In the genomic region with DNA sequence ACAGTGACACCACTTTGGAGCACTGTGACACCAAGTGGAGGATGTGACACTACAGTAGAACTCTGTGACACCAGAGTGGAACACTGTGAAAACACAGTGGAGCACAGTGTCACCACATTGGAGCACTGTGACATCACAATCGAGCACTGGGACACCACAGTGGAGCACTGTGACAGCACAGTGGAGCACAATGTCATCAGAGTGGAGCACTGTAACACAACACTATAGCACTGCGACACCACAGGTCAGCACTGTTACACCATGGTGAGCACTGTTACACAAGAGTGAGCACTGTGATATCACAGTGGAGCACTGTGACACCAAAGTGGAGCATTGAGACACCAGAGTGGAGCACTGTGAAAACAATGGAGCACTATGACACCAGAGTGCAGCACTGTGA, we compare ENCODE assay signal across 8 mouse cellular contexts.
DNase-seq lines count a peak whose midpoint lies in the region; ATAC-seq lines count a peak whose summit lies in the region.

No protein-coding gene starts in this region.

- no peaks in the 10 kb centered on the region for H3K4me1 ChIP-seq in midbrain, embryonic 11.5 days (ENCODE audit: control insufficient read depth, insufficient read depth, low read length)
- H3K4me1 ChIP-seq in midbrain, embryonic 10.5 days, result no peaks in the 10 kb centered on the region
- H3K4me1 ChIP-seq in hindbrain, embryonic 13.5 days (replicated peaks), result no peaks in the 10 kb centered on the region
- H3K4me1 ChIP-seq in lung, embryonic 16.5 days (replicated peaks; ENCODE audit: control insufficient read depth, insufficient read depth, low read length), result no peaks in the 10 kb centered on the region
- no peaks in the 10 kb centered on the region for H3K4me1 ChIP-seq in stomach, embryonic 14.5 days (ENCODE audit: control insufficient read depth, insufficient read depth, low read length)

- ATAC-seq in midbrain, embryonic 11.5 days (ENCODE audit: low FRiP score), result peak; percentile 54
- peak; percentile 61 for ATAC-seq in hindbrain, embryonic 13.5 days (ENCODE audit: low FRiP score)
- peak; percentile 53 for ATAC-seq in lung, embryonic 16.5 days (ENCODE audit: low read depth)
- ATAC-seq in stomach, embryonic 14.5 days (ENCODE audit: insufficient number of reproducible peaks, insufficient read depth, low FRiP score, low read depth), result peak; percentile 51

- H3K4me3 ChIP-seq in midbrain, embryonic 11.5 days (ENCODE audit: low read depth, low read length), result no peak overlapping the region
- no peak overlapping the region for H3K4me3 ChIP-seq in midbrain, embryonic 10.5 days
- no peak overlapping the region for H3K4me3 ChIP-seq in hindbrain, embryonic 13.5 days
- H3K4me3 ChIP-seq in lung, embryonic 16.5 days (ENCODE audit: low read length), result no peak overlapping the region
- no peak overlapping the region for H3K4me3 ChIP-seq in stomach, embryonic 14.5 days (ENCODE audit: low read depth, low read length)

- H3K27ac ChIP-seq in midbrain, embryonic 11.5 days (ENCODE audit: low read depth, low read length), result no peak overlapping the region
- no peak overlapping the region for H3K27ac ChIP-seq in midbrain, embryonic 10.5 days (replicated peaks)
- H3K27ac ChIP-seq in hindbrain, embryonic 13.5 days, result no peak overlapping the region
- H3K27ac ChIP-seq in lung, embryonic 16.5 days (ENCODE audit: low read length), result no peak overlapping the region
- H3K27ac ChIP-seq in stomach, embryonic 14.5 days (ENCODE audit: low read length), result no peak overlapping the region

- H3K9me3 ChIP-seq in midbrain, embryonic 11.5 days (ENCODE audit: control insufficient read depth, low read length), result peaks cover 83% of the 10 kb centered on the region
- peaks cover 100% of the 10 kb centered on the region for H3K9me3 ChIP-seq in midbrain, embryonic 10.5 days (replicated peaks)
- H3K9me3 ChIP-seq in hindbrain, embryonic 13.5 days, result peaks cover 98% of the 10 kb centered on the region
- H3K9me3 ChIP-seq in lung, embryonic 16.5 days (ENCODE audit: control insufficient read depth, low read length), result peaks cover 50% of the 10 kb centered on the region
- H3K9me3 ChIP-seq in stomach, embryonic 14.5 days (ENCODE audit: control insufficient read depth, low read depth, low read length), result peaks cover 64% of the 10 kb centered on the region

- 41% methylated on average over 2 of the region's 2 CpGs for WGBS in midbrain, embryonic 11.5 days
- 31% methylated on average over 2 of the region's 2 CpGs for WGBS in midbrain, embryonic 10.5 days
- 29% methylated on average over 2 of the region's 2 CpGs for WGBS in hindbrain, embryonic 13.5 days
- WGBS in lung, embryonic 16.5 days, result 34% methylated on average over 2 of the region's 2 CpGs
- 38% methylated on average over 2 of the region's 2 CpGs for WGBS in stomach, embryonic 14.5 days

- no peaks in the 10 kb centered on the region for H3K36me3 ChIP-seq in midbrain, embryonic 11.5 days (ENCODE audit: control insufficient read depth, insufficient read depth, low read length)
- no peaks in the 10 kb centered on the region for H3K36me3 ChIP-seq in midbrain, embryonic 10.5 days
- no peaks in the 10 kb centered on the region for H3K36me3 ChIP-seq in hindbrain, embryonic 13.5 days
- H3K36me3 ChIP-seq in lung, embryonic 16.5 days (ENCODE audit: control insufficient read depth, insufficient read depth, low read length), result no peaks in the 10 kb centered on the region
- no peaks in the 10 kb centered on the region for H3K36me3 ChIP-seq in stomach, embryonic 14.5 days (ENCODE audit: control insufficient read depth, insufficient read depth, low read length)

- H3K4me2 ChIP-seq in midbrain, embryonic 11.5 days, result no peak overlapping the region
- no peak overlapping the region for H3K4me2 ChIP-seq in hindbrain, embryonic 13.5 days
- H3K4me2 ChIP-seq in lung, embryonic 16.5 days (ENCODE audit: low read depth, low read length), result no peak overlapping the region
- no peak overlapping the region for H3K4me2 ChIP-seq in stomach, embryonic 14.5 days (replicated peaks; ENCODE audit: low read depth, low read length)

- no peak overlapping the region for H3K9ac ChIP-seq in midbrain, embryonic 11.5 days (ENCODE audit: low read length)
- no peak overlapping the region for H3K9ac ChIP-seq in hindbrain, embryonic 13.5 days
- H3K9ac ChIP-seq in lung, embryonic 16.5 days (ENCODE audit: low read length), result no peak overlapping the region
- no peak overlapping the region for H3K9ac ChIP-seq in stomach, embryonic 14.5 days (replicated peaks; ENCODE audit: low read depth, low read length)

- DNase-seq in midbrain, embryonic 11.5 days (ENCODE audit: low spot score, missing footprints), result peak; percentile 69
- DNase-seq in midbrain, embryonic 10.5 days (ENCODE audit: low spot score), result no peak
- DNase-seq in gastrocnemius, adult 18-20 months (ENCODE audit: low spot score), result peak; percentile 24
- DNase-seq in yolk sac, embryonic 10.5 days (ENCODE audit: low spot score), result no peak
- DNase-seq in embryo, embryonic 10 days (ENCODE audit: low spot score), result no peak

- no peaks in the 10 kb centered on the region for H3K27me3 ChIP-seq in midbrain, embryonic 11.5 days (ENCODE audit: control insufficient read depth, insufficient read depth, low read length)
- H3K27me3 ChIP-seq in midbrain, embryonic 10.5 days (ENCODE audit: low read depth, poor library complexity, severe bottlenecking), result no peaks in the 10 kb centered on the region
- no peaks in the 10 kb centered on the region for H3K27me3 ChIP-seq in hindbrain, embryonic 13.5 days
- H3K27me3 ChIP-seq in lung, embryonic 16.5 days (ENCODE audit: control insufficient read depth, insufficient read depth, low read depth, low read length), result no peaks in the 10 kb centered on the region
- H3K27me3 ChIP-seq in stomach, embryonic 14.5 days (ENCODE audit: control insufficient read depth, insufficient read depth, low read length), result no peaks in the 10 kb centered on the region

Comparison
In these comparisons a context has a peak if more than half of its experiments do, and no peak if none do; other contexts are left out.
1. DNase-seq: peak in midbrain, embryonic 11.5 days (single experiment) and gastrocnemius, adult 18-20 months (single experiment); none in midbrain, embryonic 10.5 days (single experiment), yolk sac, embryonic 10.5 days (single experiment) and embryo, embryonic 10 days (single experiment).
2. Peak in every context shown above with its lines, with median percentiles within 50 percentile points of each other: ATAC-seq.